Mouse (Mus musculus) hindbrain, embryonic 16.5 days (tissue): ENCODE measurements around the gene Slc24a1. TPM values are rescaled to one million over a fixed set of nuclear protein-coding genes. Genes with fewer than 3 reads are reported as not detected.

ENCODE experiments used
- ATAC-seq: fragments of 200-750 bp; cut with Nextera tagmentation; 2 replicates; pipeline ENCODE4 v1.8.0; 2017; ENCODE audit warnings: moderate TSS enrichment, moderate library complexity
- H3K27ac ChIP-seq: fragments of 300-500 bp; sonication (generic); 2 replicates; pipeline ENCODE4 v1.5.1; 2014; ENCODE audit warnings: low read depth, mild to moderate bottlenecking, control low read depth, low read length, moderate library complexity
- H3K27me3 ChIP-seq: fragments of 300-500 bp; sonication (generic); replicated peaks from 2 replicates; pipeline ENCODE4 v1.6.1; 2014; ENCODE audit warnings: low read length; ENCODE audit not compliant: control insufficient read depth, insufficient read depth
- H3K36me3 ChIP-seq: fragments of 300-500 bp; sonication (generic); 2 replicates; pipeline ENCODE4 v1.6.1; 2014; ENCODE audit warnings: mild to moderate bottlenecking, low read length, moderate library complexity, mixed read lengths; ENCODE audit not compliant: control insufficient read depth, insufficient read depth
- H3K4me1 ChIP-seq: fragments of 300-500 bp; sonication (generic); 2 replicates; pipeline ENCODE4 v1.6.1; 2014; ENCODE audit warnings: low read depth, low read length; ENCODE audit not compliant: control insufficient read depth, insufficient read depth
- H3K4me2 ChIP-seq: fragments of 300-500 bp; sonication (generic); 2 replicates; pipeline ENCODE4 v1.6.1; 2014; ENCODE audit warnings: mild to moderate bottlenecking, low read length, control low read depth, moderate library complexity
- H3K4me3 ChIP-seq: fragments of 300-500 bp; sonication (generic); 2 replicates; pipeline ENCODE4 v1.5.1; 2014; ENCODE audit warnings: mild to moderate bottlenecking, low read length, control low read depth, moderate library complexity
- H3K9ac ChIP-seq: fragments of 300-500 bp; sonication (generic); 2 replicates; pipeline ENCODE4 v1.6.1; 2014; ENCODE audit warnings: low read depth, mild to moderate bottlenecking, control low read depth, low read length, moderate library complexity
- H3K9me3 ChIP-seq: fragments of 300-500 bp; sonication (generic); 2 replicates; pipeline ENCODE4 v1.6.1; 2014; ENCODE audit warnings: mild to moderate bottlenecking, low read length, moderate library complexity; ENCODE audit not compliant: control insufficient read depth
- WGBS: fragments of 180-500 bp; shearing (Covaris S2); extraction: QIAGEN DNeasy Blood & Tissue Kit; methylation state at CpG from one replicate; pipeline ENCODE4 v1.1.7; 2014; 5-methylcytosine and 5-hydroxymethylcytosine counted together
- polyA plus RNA-seq: library from polyadenylated mRNA; unstranded; fragments of >200 nt; fragmentation: Nextera tagmentation; extraction: Ambion mirVana; gene quantifications from 2 replicates; pipeline ENCODE4 v1.2.1, GENCODE M21; 2015

Gene Slc24a1
- polyA plus RNA-seq, 1 experiment from 2014 or later, result 0.04 TPM

- Histone ChIP-seq H3K36me3 (peaks cover 11% of the 10 kb centered on the region), H3K4me2 (peak overlapping the region; percentile 83), H3K27me3 (no peaks in the 10 kb centered on the region), H3K9ac (peak overlapping the region; percentile 94), H3K27ac (peak overlapping the region; percentile 92), H3K4me3 (peak overlapping the region; percentile 92), H3K9me3 (no peaks in the 10 kb centered on the region), H3K4me1 (peaks cover 8% of the 10 kb centered on the region)
- 0% methylated on average over 16 of the region's 17 CpGs for WGBS
- ATAC-seq, result peak; percentile 86
Measured at GRCm38 (mm10) chr9:64960978-64961320, 9.5 kb upstream of the Slc24a1 start.

GRCm38 (mm10) chr9:64960117-64960977 is 8.9 kb upstream of the Slc24a1 start, which contains the start of gene Ints14:
Gene Ints14 (plus strand): TSS chr9:64960905.
- Histone ChIP-seq H3K27ac (peak within 1 kb of the TSS; percentile 92), H3K36me3 (peaks cover 10% of the 10 kb centered on the region), H3K9me3 (no peaks in the 10 kb centered on the region), H3K4me2 (peak within 1 kb of the TSS; percentile 83), H3K9ac (peak within 1 kb of the TSS; percentile 94), H3K4me3 (peak within 1 kb of the TSS; percentile 92), H3K4me1 (peaks cover 8% of the 10 kb centered on the region), H3K27me3 (no peaks in the 10 kb centered on the region)
- WGBS, result 7% methylated on average over 29 of the region's 29 CpGs
- ATAC-seq, result peak; percentile 99

- H3K4me1 ChIP-seq, result peaks cover 8% of the 10 kb centered on the region
- no peak overlapping the region for H3K4me3 ChIP-seq
- ATAC-seq, result no peak
- no peaks in the 10 kb centered on the region for H3K9me3 ChIP-seq
- no peaks in the 10 kb centered on the region for H3K36me3 ChIP-seq
- H3K9ac ChIP-seq, result no peak overlapping the region
- no peaks in the 10 kb centered on the region for H3K27me3 ChIP-seq
- no peak overlapping the region for H3K4me2 ChIP-seq
- H3K27ac ChIP-seq, result no peak overlapping the region
- 86% methylated on average over 3 of the region's 3 CpGs for WGBS
Measured at GRCm38 (mm10) chr9:64957276-64957675, 5.9 kb upstream of the Slc24a1 start.

- H3K9ac ChIP-seq, result no peak overlapping the region
- no peaks in the 10 kb centered on the region for H3K9me3 ChIP-seq
- H3K36me3 ChIP-seq, result no peaks in the 10 kb centered on the region
- no peak for ATAC-seq
- no peak overlapping the region for H3K4me3 ChIP-seq
- peaks cover 1% of the 10 kb centered on the region for H3K4me1 ChIP-seq
- no peak overlapping the region for H3K27ac ChIP-seq
- H3K27me3 ChIP-seq, result no peaks in the 10 kb centered on the region
- WGBS, result 31% methylated on average over 12 of the region's 12 CpGs
- H3K4me2 ChIP-seq, result peak overlapping the region; percentile 5; the same call in 1 of the 2 replicates
Measured at GRCm38 (mm10) chr9:64956337-64956736, 4.9 kb upstream of the Slc24a1 start.

- H3K4me1 ChIP-seq, result no peaks in the 10 kb centered on the region
- H3K36me3 ChIP-seq, result no peaks in the 10 kb centered on the region
- no peak for ATAC-seq
- H3K9ac ChIP-seq, result no peak overlapping the region
- H3K27ac ChIP-seq, result no peak overlapping the region
- no peak overlapping the region for H3K4me2 ChIP-seq
- peaks cover 3% of the 10 kb centered on the region; the same call in 1 of the 2 replicates for H3K27me3 ChIP-seq
- WGBS, result 79% methylated on average over 7 of the region's 7 CpGs
- no peaks in the 10 kb centered on the region for H3K9me3 ChIP-seq
- H3K4me3 ChIP-seq, result no peak overlapping the region
Measured at GRCm38 (mm10) chr9:64953190-64953589, 1.8 kb upstream of the Slc24a1 start.

- H3K4me3 ChIP-seq, result no peak overlapping the region
- H3K27me3 ChIP-seq, result peaks cover 3% of the 10 kb centered on the region; the same call in 1 of the 2 replicates
- WGBS, result 6% methylated on average over 5 of the region's 5 CpGs
- H3K9ac ChIP-seq, result no peak overlapping the region
- no peaks in the 10 kb centered on the region for H3K36me3 ChIP-seq
- H3K27ac ChIP-seq, result no peak overlapping the region
- no peak for ATAC-seq
- H3K9me3 ChIP-seq, result no peaks in the 10 kb centered on the region
- H3K4me1 ChIP-seq, result no peaks in the 10 kb centered on the region
- H3K4me2 ChIP-seq, result no peak overlapping the region
Measured at GRCm38 (mm10) chr9:64952055-64952454, 648 bp upstream of the Slc24a1 start.

GRCm38 (mm10) chr9:64947483-64948095 is 3.8 kb downstream of the Slc24a1 start:
- no peak overlapping the region for H3K4me3 ChIP-seq
- no peak for ATAC-seq
- WGBS, result 86% methylated on average over 9 of the region's 9 CpGs
- H3K4me1 ChIP-seq, result no peaks in the 10 kb centered on the region
- no peaks in the 10 kb centered on the region for H3K9me3 ChIP-seq
- no peak overlapping the region for H3K9ac ChIP-seq
- H3K36me3 ChIP-seq, result no peaks in the 10 kb centered on the region
- no peak overlapping the region for H3K27ac ChIP-seq
- H3K4me2 ChIP-seq, result no peak overlapping the region
- H3K27me3 ChIP-seq, result peaks cover 3% of the 10 kb centered on the region; the same call in 1 of the 2 replicates

- Histone ChIP-seq H3K4me2 (no peak overlapping the region), H3K4me3 (no peak overlapping the region), H3K4me1 (no peaks in the 10 kb centered on the region), H3K27ac (no peak overlapping the region), H3K9ac (no peak overlapping the region), H3K36me3 (no peaks in the 10 kb centered on the region), H3K9me3 (no peaks in the 10 kb centered on the region), H3K27me3 (no peaks in the 10 kb centered on the region; the same call in 1 of the 2 replicates)
- no peak for ATAC-seq
- 24% methylated on average over 11 of the region's 11 CpGs for WGBS
Measured at GRCm38 (mm10) chr9:64943997-64944396, 7.4 kb downstream of the Slc24a1 start.

GRCm38 (mm10) chr9:64941650-64942049 is 9.8 kb downstream of the Slc24a1 start:
- Histone ChIP-seq H3K27me3 (no peaks in the 10 kb centered on the region; the same call in 1 of the 2 replicates), H3K27ac (no peak overlapping the region), H3K4me1 (no peaks in the 10 kb centered on the region), H3K36me3 (no peaks in the 10 kb centered on the region), H3K4me3 (no peak overlapping the region), H3K4me2 (no peak overlapping the region), H3K9me3 (no peaks in the 10 kb centered on the region), H3K9ac (no peak overlapping the region)
- WGBS, result 89% methylated on average over 4 of the region's 4 CpGs
- ATAC-seq, result no peak
